Mouse (Mus musculus) erythroid progenitor cell, adult 5-6 weeks (primary cell): ENCODE measurements around the gene Cpt1a. TPM values are rescaled to one million over a fixed set of nuclear protein-coding genes. Genes with fewer than 3 reads are reported as not detected.
A peak's percentile ranks its signal among the peaks of the same experiment; 100 is the strongest.

Experiments
- ATAC-seq: replicated peaks from 2 replicates; pipeline ENCODE4 v1.8.0; 2016; ENCODE audit warnings: moderate number of reproducible peaks, mild to moderate bottlenecking, moderate TSS enrichment, inconsistent platforms; ENCODE audit not compliant: poor library complexity, low FRiP score, severe bottlenecking
- total RNA-seq, 2 experiments: library from RNA; stranded (forward) in 1 of 2; stranded (reverse) in 1 of 2; fragments of 150-400 nt in 1 of 2; fragments of 186-747, 209-891 nt in 1 of 2; gene quantifications; 2 replicates each; pipeline versions ENCODE4 v1.2.3 to v1.2.4; 2015 to 2017; ENCODE audit warnings: low replicate concordance in 2 of 2

Gene Cpt1a
- total RNA-seq, 2 experiments from 2014 or later, result 10.7 to 17.6 TPM

- ATAC-seq, result no peak
Measured at GRCm38 (mm10) chr19:3359841-3360588, 37.9 kb downstream of the Cpt1a start.

- ATAC-seq, result no peak
Measured at GRCm38 (mm10) chr19:3363510-3363909, 41.4 kb downstream of the Cpt1a start.

GRCm38 (mm10) chr19:3365089-3365488 lies 43.0 kb downstream of the Cpt1a start:
- ATAC-seq, result no peak

GRCm38 (mm10) chr19:3368276-3368675 lies 46.1 kb downstream of the Cpt1a start:
- ATAC-seq, result no peak

- ATAC-seq, result no peak
Measured at GRCm38 (mm10) chr19:3373380-3373779, 51.2 kb downstream of the Cpt1a start.

GRCm38 (mm10) chr19:3374028-3374427 lies 51.9 kb downstream of the Cpt1a start:
- ATAC-seq, result no peak

GRCm38 (mm10) chr19:3375945-3376495 lies 53.9 kb downstream of the Cpt1a start:
- ATAC-seq, result no peak

GRCm38 (mm10) chr19:3376966-3377715 lies 55.0 kb downstream of the Cpt1a start:
- ATAC-seq, result no peak

- no peak for ATAC-seq
Measured at GRCm38 (mm10) chr19:3378614-3379013, 56.5 kb downstream of the Cpt1a start.

- no peak for ATAC-seq
Measured at GRCm38 (mm10) chr19:3388061-3388460, 65.9 kb downstream of the Cpt1a start.

GRCm38 (mm10) chr19:3388629-3389057 lies 66.5 kb downstream of the Cpt1a start, which contains the start of gene Tesmin:
TSS of gene Tesmin (plus strand) at chr19:3388857.
- peak; percentile 73 for ATAC-seq

- ATAC-seq, result peak; percentile 93
Measured at GRCm38 (mm10) chr19:3389089-3389488, 67.0 kb downstream of the Cpt1a start.

GRCm38 (mm10) chr19:3392384-3392783 lies 70.2 kb downstream of the Cpt1a start:
- no peak for ATAC-seq

GRCm38 (mm10) chr19:3394216-3394615 lies 72.1 kb downstream of the Cpt1a start:
- ATAC-seq, result no peak

GRCm38 (mm10) chr19:3400057-3400456 lies 77.9 kb downstream of the Cpt1a start:
- no peak for ATAC-seq

- no peak for ATAC-seq
Measured at GRCm38 (mm10) chr19:3401504-3401903, 79.4 kb downstream of the Cpt1a start.

- no peak for ATAC-seq
Measured at GRCm38 (mm10) chr19:3401943-3402342, 79.8 kb downstream of the Cpt1a start.

GRCm38 (mm10) chr19:3402390-3402789 lies 80.3 kb downstream of the Cpt1a start:
- ATAC-seq, result no peak

GRCm38 (mm10) chr19:3404030-3404429 lies 81.9 kb downstream of the Cpt1a start:
- no peak for ATAC-seq

GRCm38 (mm10) chr19:3405531-3406281 lies 83.6 kb downstream of the Cpt1a start:
- ATAC-seq, result no peak
